Mouse (Mus musculus) hindbrain, embryonic 16.5 days (tissue): Measurements from ENCODE around the gene Nrg3. TPM values are rescaled to one million over a fixed set of nuclear protein-coding genes. Genes with fewer than 3 reads are reported as not detected.

ENCODE experiments used
- ATAC-seq: fragments of 200-750 bp; cut with Nextera tagmentation; 2 replicates; pipeline ENCODE4 v1.8.0; 2017; ENCODE audit warnings: moderate TSS enrichment, moderate library complexity
- H3K27ac ChIP-seq: fragments of 300-500 bp; sonication (generic); 2 replicates; pipeline ENCODE4 v1.5.1; 2014; ENCODE audit warnings: low read depth, mild to moderate bottlenecking, control low read depth, low read length, moderate library complexity
- H3K27me3 ChIP-seq: fragments of 300-500 bp; sonication (generic); replicated peaks from 2 replicates; pipeline ENCODE4 v1.6.1; 2014; ENCODE audit warnings: low read length; ENCODE audit not compliant: control insufficient read depth, insufficient read depth
- H3K36me3 ChIP-seq: fragments of 300-500 bp; sonication (generic); 2 replicates; pipeline ENCODE4 v1.6.1; 2014; ENCODE audit warnings: mild to moderate bottlenecking, low read length, moderate library complexity, mixed read lengths; ENCODE audit not compliant: control insufficient read depth, insufficient read depth
- H3K4me1 ChIP-seq: fragments of 300-500 bp; sonication (generic); 2 replicates; pipeline ENCODE4 v1.6.1; 2014; ENCODE audit warnings: low read depth, low read length; ENCODE audit not compliant: control insufficient read depth, insufficient read depth
- H3K4me2 ChIP-seq: fragments of 300-500 bp; sonication (generic); 2 replicates; pipeline ENCODE4 v1.6.1; 2014; ENCODE audit warnings: mild to moderate bottlenecking, low read length, control low read depth, moderate library complexity
- H3K4me3 ChIP-seq: fragments of 300-500 bp; sonication (generic); 2 replicates; pipeline ENCODE4 v1.5.1; 2014; ENCODE audit warnings: mild to moderate bottlenecking, low read length, control low read depth, moderate library complexity
- H3K9ac ChIP-seq: fragments of 300-500 bp; sonication (generic); 2 replicates; pipeline ENCODE4 v1.6.1; 2014; ENCODE audit warnings: low read depth, mild to moderate bottlenecking, control low read depth, low read length, moderate library complexity
- H3K9me3 ChIP-seq: fragments of 300-500 bp; sonication (generic); 2 replicates; pipeline ENCODE4 v1.6.1; 2014; ENCODE audit warnings: mild to moderate bottlenecking, low read length, moderate library complexity; ENCODE audit not compliant: control insufficient read depth
- WGBS: fragments of 180-500 bp; shearing (Covaris S2); extraction: QIAGEN DNeasy Blood & Tissue Kit; methylation state at CpG from one replicate; pipeline ENCODE4 v1.1.7; 2014; 5-methylcytosine and 5-hydroxymethylcytosine counted together
- polyA plus RNA-seq: library from polyadenylated mRNA; unstranded; fragments of >200 nt; fragmentation: Nextera tagmentation; extraction: Ambion mirVana; gene quantifications from 2 replicates; pipeline ENCODE4 v1.2.1, GENCODE M21; 2015

Nrg3 gene
- polyA plus RNA-seq, 1 experiment from 2014 or later: 10.2 TPM

GRCm38 (mm10) chr14:39043793-39044192, 429.1 kb downstream of the Nrg3 start:
- Histone ChIP-seq H3K27ac (no peak overlapping the region), H3K27me3 (no peaks in the 10 kb centered on the region), H3K4me3 (no peak overlapping the region), H3K4me2 (no peak overlapping the region), H3K9ac (no peak overlapping the region), H3K36me3 (no peaks in the 10 kb centered on the region), H3K9me3 (no peaks in the 10 kb centered on the region), H3K4me1 (peaks cover 3% of the 10 kb centered on the region)
- peak; percentile 72 for ATAC-seq
- 54% methylated on average over 3 of the region's 3 CpGs for WGBS

GRCm38 (mm10) chr14:39043384-39043783, 429.5 kb downstream of the Nrg3 start:
- 45% methylated on average over 5 of the region's 5 CpGs for WGBS
- 0 out of 2 replicates have a peak, but pooled peaks have one; percentile 46 for ATAC-seq

GRCm38 (mm10) chr14:39039046-39039445, 433.8 kb downstream of the Nrg3 start:
- Histone ChIP-seq H3K4me2 (no peak overlapping the region), H3K4me3 (no peak overlapping the region), H3K27ac (no peak overlapping the region), H3K4me1 (no peaks in the 10 kb centered on the region; the same call in 1 of the 2 replicates), H3K9me3 (no peaks in the 10 kb centered on the region), H3K9ac (no peak overlapping the region), H3K27me3 (no peaks in the 10 kb centered on the region), H3K36me3 (no peaks in the 10 kb centered on the region)
- WGBS: 69% methylated on average over 1 of the region's 1 CpGs
- no peak for ATAC-seq

More at GRCm38 (mm10) chr14:39043384-39043783, 429.5 kb downstream of the Nrg3 start:
- H3K9ac ChIP-seq: no peak overlapping the region
- H3K36me3 ChIP-seq: no peaks in the 10 kb centered on the region
- no peaks in the 10 kb centered on the region for H3K27me3 ChIP-seq
- H3K27ac ChIP-seq: no peak overlapping the region
- H3K4me3 ChIP-seq: no peak overlapping the region
- peaks cover 3% of the 10 kb centered on the region for H3K4me1 ChIP-seq
- no peaks in the 10 kb centered on the region for H3K9me3 ChIP-seq
- no peak overlapping the region for H3K4me2 ChIP-seq

GRCm38 (mm10) chr14:39034482-39034881, 438.4 kb downstream of the Nrg3 start:
- no peak overlapping the region for H3K9ac ChIP-seq
- H3K36me3 ChIP-seq: no peaks in the 10 kb centered on the region
- H3K4me1 ChIP-seq: no peaks in the 10 kb centered on the region
- no peak for ATAC-seq
- no peaks in the 10 kb centered on the region for H3K9me3 ChIP-seq
- H3K4me2 ChIP-seq: no peak overlapping the region
- no peak overlapping the region for H3K27ac ChIP-seq
- H3K4me3 ChIP-seq: no peak overlapping the region
- no peaks in the 10 kb centered on the region for H3K27me3 ChIP-seq
- WGBS: 94% methylated on average over 3 of the region's 3 CpGs

- Histone ChIP-seq H3K4me3 (no peak overlapping the region), H3K4me1 (no peaks in the 10 kb centered on the region), H3K9me3 (no peaks in the 10 kb centered on the region), H3K27me3 (no peaks in the 10 kb centered on the region), H3K9ac (no peak overlapping the region), H3K27ac (no peak overlapping the region), H3K4me2 (no peak overlapping the region), H3K36me3 (no peaks in the 10 kb centered on the region)
- WGBS: 91% methylated on average over 2 of the region's 2 CpGs
- no peak for ATAC-seq
Observed at GRCm38 (mm10) chr14:39023065-39023464, 449.8 kb downstream of the Nrg3 start.

GRCm38 (mm10) chr14:39014126-39014525, 458.8 kb downstream of the Nrg3 start:
- 0 out of 2 replicates have a peak, but pooled peaks cover 2% of the 10 kb centered on the region for H3K9me3 ChIP-seq
- H3K36me3 ChIP-seq: no peaks in the 10 kb centered on the region
- no peak overlapping the region for H3K4me2 ChIP-seq
- H3K9ac ChIP-seq: no peak overlapping the region
- H3K27me3 ChIP-seq: no peaks in the 10 kb centered on the region
- no peak overlapping the region for H3K4me3 ChIP-seq
- no peaks in the 10 kb centered on the region for H3K4me1 ChIP-seq
- no peak for ATAC-seq
- H3K27ac ChIP-seq: no peak overlapping the region

GRCm38 (mm10) chr14:38997843-38998242, 475.0 kb downstream of the Nrg3 start:
- no peaks in the 10 kb centered on the region for H3K36me3 ChIP-seq
- ATAC-seq: no peak
- H3K4me3 ChIP-seq: no peak overlapping the region
- H3K9me3 ChIP-seq: no peaks in the 10 kb centered on the region
- H3K4me2 ChIP-seq: no peak overlapping the region
- H3K9ac ChIP-seq: no peak overlapping the region
- WGBS: 68% methylated on average over 3 of the region's 3 CpGs
- no peaks in the 10 kb centered on the region for H3K27me3 ChIP-seq
- H3K4me1 ChIP-seq: no peaks in the 10 kb centered on the region
- H3K27ac ChIP-seq: no peak overlapping the region

- 68% methylated on average over 1 of the region's 1 CpGs for WGBS
- ATAC-seq: no peak
- Histone ChIP-seq H3K9me3 (no peaks in the 10 kb centered on the region), H3K9ac (no peak overlapping the region), H3K36me3 (no peaks in the 10 kb centered on the region), H3K27me3 (no peaks in the 10 kb centered on the region), H3K27ac (no peak overlapping the region), H3K4me3 (no peak overlapping the region), H3K4me1 (no peaks in the 10 kb centered on the region), H3K4me2 (no peak overlapping the region)
Observed at GRCm38 (mm10) chr14:38992574-38992866, 480.4 kb downstream of the Nrg3 start.

- Histone ChIP-seq H3K4me3 (no peak overlapping the region), H3K27me3 (no peaks in the 10 kb centered on the region), H3K36me3 (no peaks in the 10 kb centered on the region), H3K9me3 (no peaks in the 10 kb centered on the region), H3K9ac (no peak overlapping the region), H3K4me1 (no peaks in the 10 kb centered on the region), H3K4me2 (no peak overlapping the region), H3K27ac (no peak overlapping the region)
- 0 out of 2 replicates have a peak, but pooled peaks have one; percentile 60 for ATAC-seq
- 66% methylated on average over 7 of the region's 7 CpGs for WGBS
Observed at GRCm38 (mm10) chr14:38991847-38992573, 480.9 kb downstream of the Nrg3 start.
